Mouse (Mus musculus): ENCODE data around the gene Rhot2.
A peak's percentile ranks its signal among the peaks of the same experiment; 100 is the strongest.

Gene Rhot2

GRCm38 (mm10) chr17:25794197-25794596 is 50.5 kb downstream of the Rhot2 start:
- peak in 1 of 2 experiments; percentile 19 for DNase-seq

- DNase-seq, result peak; percentile 53 to 57
Observed at GRCm38 (mm10) chr17:25792615-25793014, 52.0 kb downstream of the Rhot2 start, which contains the start of gene Fam173a. Fam173a (minus strand) TSS chr17:25792901.

GRCm38 (mm10) chr17:25791843-25792527 is 52.7 kb downstream of the Rhot2 start:
- peak; percentile 86 to 90 for DNase-seq

- no peak for DNase-seq
Observed at GRCm38 (mm10) chr17:25791320-25791842, 53.3 kb downstream of the Rhot2 start.

Measured in cerebellum, postnatal 36 days (tissue).